Mouse (Mus musculus) ES-Bruce4 (cell line): ENCODE results near the gene Mgat1.

ENCODE experiments used
- EP300 ChIP-seq: IDR thresholded peaks from 2 replicates; pipeline ENCODE4 v1.6.1; 2011; ENCODE audit warnings: low read depth, low read length; ENCODE audit not compliant: insufficient read depth
- POLR2A ChIP-seq: IDR thresholded peaks from one replicate; pipeline ENCODE4 v1.8.1; 2011; ENCODE audit warnings: low read length; ENCODE audit not compliant: insufficient read depth

- no peak for TF ChIP-seq EP300
- no peak for TF ChIP-seq POLR2A
Measured at GRCm38 (mm10) chr11:49242944-49243626, 906 bp upstream of the Mgat1 start.
